Mouse (Mus musculus) limb, embryonic 14.5 days (tissue): ENCODE measurements around the gene Vil1. TPM values are rescaled to one million over a fixed set of nuclear protein-coding genes. Genes with fewer than 3 reads are reported as not detected.

ENCODE experiments used
- ATAC-seq: fragments of 200-750 bp; cut with Nextera tagmentation; 2 replicates; pipeline ENCODE4 v1.8.0; 2017; ENCODE audit warnings: low read depth, moderate number of reproducible peaks, moderate TSS enrichment; ENCODE audit not compliant: low FRiP score
- DNase-seq: peaks from one replicate; pipeline ENCODE4 v3.0.0-alpha.2; 2015; ENCODE audit warnings: low spot score
- H3K27ac ChIP-seq: fragments of 300-500 bp; sonication (generic); replicated peaks from 2 replicates; pipeline ENCODE4 v1.5.1; 2014; ENCODE audit warnings: low read depth, mild to moderate bottlenecking, low read length, moderate library complexity, mixed read lengths
- H3K27me3 ChIP-seq: fragments of 300-500 bp; sonication (generic); 2 replicates; pipeline ENCODE4 v1.6.1; 2014; ENCODE audit warnings: low read length, mixed read lengths; ENCODE audit not compliant: control insufficient read depth, insufficient read depth
- H3K36me3 ChIP-seq: fragments of 300-500 bp; sonication (generic); 2 replicates; pipeline ENCODE4 v1.6.1; 2014; ENCODE audit warnings: mild to moderate bottlenecking, low read length, moderate library complexity, mixed read lengths; ENCODE audit not compliant: control insufficient read depth, insufficient read depth
- H3K4me1 ChIP-seq: fragments of 300-500 bp; sonication (generic); 2 replicates; pipeline ENCODE4 v1.6.1; 2014; ENCODE audit warnings: antibody characterized with exemption, low read length, mixed read lengths; ENCODE audit not compliant: control insufficient read depth, insufficient read depth
- H3K4me2 ChIP-seq: fragments of 300-500 bp; sonication (generic); replicated peaks from 2 replicates; pipeline ENCODE4 v1.6.1; 2014; ENCODE audit warnings: low read depth, mild to moderate bottlenecking, low read length, moderate library complexity; ENCODE audit not compliant: severe bottlenecking
- H3K4me3 ChIP-seq: fragments of 300-500 bp; sonication (generic); replicated peaks from 2 replicates; pipeline ENCODE4 v1.5.1; 2014; ENCODE audit warnings: low read length
- H3K9ac ChIP-seq: fragments of 300-500 bp; sonication (generic); 2 replicates; pipeline ENCODE4 v1.6.1; 2014; ENCODE audit warnings: mild to moderate bottlenecking, low read depth, low read length, moderate library complexity; ENCODE audit not compliant: severe bottlenecking
- H3K9me3 ChIP-seq: fragments of 300-500 bp; sonication (generic); 2 replicates; pipeline ENCODE4 v1.6.1; 2016; ENCODE audit warnings: low read length; ENCODE audit not compliant: control insufficient read depth
- POLR2A ChIP-seq: fragments of 200-500 bp; IDR thresholded peaks from 2 replicates; pipeline ENCODE4 v1.8.0; 2012; ENCODE audit warnings: inconsistent platforms, mild to moderate bottlenecking, moderate library complexity, borderline replicate concordance; ENCODE audit not compliant: insufficient read depth, insufficient read length; ENCODE audit errors: extremely low read depth
- WGBS: fragments of 180-500 bp; shearing (Covaris S2); extraction: QIAGEN DNeasy Blood & Tissue Kit; methylation state at CpG from one replicate; pipeline ENCODE4 v1.1.7; 2014; 5-methylcytosine and 5-hydroxymethylcytosine counted together
- polyA plus RNA-seq, 2 experiments: library from polyadenylated mRNA; depleted of rRNA in 1 of 2; stranded (reverse) in 1 of 2; unstranded in 1 of 2; fragments of >200 nt; fragmentation: Nextera tagmentation in 1 of 2; extraction: Ambion mirVana in 1 of 2; gene quantifications; 2 replicates each; pipeline versions ENCODE4 v1.2.1 to v1.2.3; 2012 to 2014

Vil1 gene
- polyA plus RNA-seq, 2 experiments, result 0.10 to 0.14 TPM

- H3K4me1 ChIP-seq, result no peaks in the 10 kb centered on the region
- H3K9me3 ChIP-seq, result no peaks in the 10 kb centered on the region
- H3K36me3 ChIP-seq, result peaks cover 41% of the 10 kb centered on the region
- ATAC-seq (no peak), DNase-seq (no peak)
- no peaks in the 10 kb centered on the region for H3K27me3 ChIP-seq
- H3K4me2 ChIP-seq, result no peak overlapping the region
- no peak overlapping the region for H3K4me3 ChIP-seq
- H3K27ac ChIP-seq, result no peak overlapping the region
- no peak overlapping the region for H3K9ac ChIP-seq
- no peak for TF ChIP-seq POLR2A
- 77% methylated on average over 6 of the region's 6 CpGs for WGBS
Measured at GRCm38 (mm10) chr1:74433220-74433619, 24.0 kb downstream of the Vil1 start.

GRCm38 (mm10) chr1:74434596-74434995, 25.4 kb downstream of the Vil1 start:
- Histone ChIP-seq H3K9me3 (no peaks in the 10 kb centered on the region), H3K4me1 (no peaks in the 10 kb centered on the region), H3K27me3 (no peaks in the 10 kb centered on the region), H3K4me2 (no peak overlapping the region), H3K36me3 (peaks cover 54% of the 10 kb centered on the region), H3K4me3 (no peak overlapping the region), H3K27ac (no peak overlapping the region), H3K9ac (no peak overlapping the region)
- ATAC-seq, result no peak
- WGBS, result 74% methylated on average over 5 of the region's 5 CpGs
- no peak for DNase-seq
- TF ChIP-seq POLR2A, result no peak

GRCm38 (mm10) chr1:74435563-74435962, 26.4 kb downstream of the Vil1 start:
- peaks cover 63% of the 10 kb centered on the region for H3K36me3 ChIP-seq
- no peak for DNase-seq
- WGBS, result 88% methylated on average over 6 of the region's 6 CpGs
- TF ChIP-seq POLR2A, result no peak
- no peaks in the 10 kb centered on the region for H3K27me3 ChIP-seq
- no peak overlapping the region for H3K4me2 ChIP-seq
- no peak overlapping the region for H3K9ac ChIP-seq
- no peaks in the 10 kb centered on the region for H3K4me1 ChIP-seq
- H3K9me3 ChIP-seq, result no peaks in the 10 kb centered on the region
- H3K27ac ChIP-seq, result no peak overlapping the region
- no peak overlapping the region for H3K4me3 ChIP-seq
- no peak for ATAC-seq

DNA sequence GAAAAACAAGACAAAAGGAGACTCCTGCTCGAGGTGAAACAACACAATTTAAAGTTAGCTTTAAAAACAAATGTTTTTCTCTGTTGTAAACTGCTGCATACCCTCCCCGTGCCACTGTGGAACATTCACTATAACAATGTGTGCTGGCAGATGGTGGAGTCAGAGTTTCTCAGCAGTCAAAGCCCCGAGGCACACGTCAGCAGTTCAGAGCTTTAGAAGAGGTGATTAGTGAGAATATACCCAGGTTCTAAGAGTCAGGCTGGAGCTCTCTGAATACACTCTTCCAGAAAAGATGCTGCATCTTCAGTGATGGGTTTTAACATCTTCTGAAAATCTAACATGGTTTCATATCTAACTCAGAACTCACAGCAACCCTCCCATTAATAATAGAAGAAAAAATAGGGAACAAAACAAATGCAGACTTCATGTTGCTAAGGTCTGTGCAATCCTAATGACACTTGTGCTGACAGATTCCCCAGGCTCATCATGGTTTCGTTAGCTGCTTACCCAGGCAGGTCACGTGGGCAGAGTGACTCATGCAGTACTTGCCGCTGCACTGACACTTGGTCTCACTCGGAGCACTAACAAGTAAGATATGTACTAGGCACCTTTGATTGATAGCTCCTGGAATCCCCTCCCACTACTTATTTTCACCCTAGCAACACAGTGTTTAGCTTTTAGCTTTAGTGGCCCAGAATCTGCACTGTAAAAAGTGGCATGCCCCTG, 28.7 kb downstream of the Vil1 start:
- no peak for ATAC-seq
- no peak overlapping the region for H3K4me2 ChIP-seq
- TF ChIP-seq POLR2A, result no peak
- 79% methylated on average over 8 of the region's 8 CpGs for WGBS
- no peak overlapping the region for H3K4me3 ChIP-seq
- H3K27me3 ChIP-seq, result no peaks in the 10 kb centered on the region
- no peak overlapping the region for H3K9ac ChIP-seq
- no peak for DNase-seq
- no peak overlapping the region for H3K27ac ChIP-seq
- H3K9me3 ChIP-seq, result no peaks in the 10 kb centered on the region
- H3K36me3 ChIP-seq, result peaks cover 81% of the 10 kb centered on the region
- H3K4me1 ChIP-seq, result no peaks in the 10 kb centered on the region

GRCm38 (mm10) chr1:74439166-74439876, 30.1 kb downstream of the Vil1 start:
- no peaks in the 10 kb centered on the region for H3K27me3 ChIP-seq
- DNase-seq (no peak), ATAC-seq (no peak)
- H3K4me2 ChIP-seq, result no peak overlapping the region
- no peaks in the 10 kb centered on the region for H3K9me3 ChIP-seq
- H3K27ac ChIP-seq, result no peak overlapping the region
- 90% methylated on average over 19 of the region's 19 CpGs for WGBS
- no peaks in the 10 kb centered on the region for H3K4me1 ChIP-seq
- H3K9ac ChIP-seq, result no peak overlapping the region
- TF ChIP-seq POLR2A, result no peak
- H3K4me3 ChIP-seq, result no peak overlapping the region
- peaks cover 81% of the 10 kb centered on the region for H3K36me3 ChIP-seq
